Mouse (Mus musculus) heart, adult 2 months (tissue): ENCODE results near the gene Xpo6.

ENCODE experiments used
- CTCF ChIP-seq: fragments of 200-600 bp; IDR thresholded peaks from 2 replicates; pipeline ENCODE4 v1.8.1; 2022; ENCODE audit warnings: antibody characterized with exemption, mild to moderate bottlenecking, moderate library complexity
- POLR2A ChIP-seq: fragments of 200-500 bp; IDR thresholded peaks from 2 replicates; pipeline ENCODE4 v1.6.1; 2011; ENCODE audit warnings: mild to moderate bottlenecking, low read depth, low read length, control low read depth; ENCODE audit not compliant: insufficient read depth

DNA sequence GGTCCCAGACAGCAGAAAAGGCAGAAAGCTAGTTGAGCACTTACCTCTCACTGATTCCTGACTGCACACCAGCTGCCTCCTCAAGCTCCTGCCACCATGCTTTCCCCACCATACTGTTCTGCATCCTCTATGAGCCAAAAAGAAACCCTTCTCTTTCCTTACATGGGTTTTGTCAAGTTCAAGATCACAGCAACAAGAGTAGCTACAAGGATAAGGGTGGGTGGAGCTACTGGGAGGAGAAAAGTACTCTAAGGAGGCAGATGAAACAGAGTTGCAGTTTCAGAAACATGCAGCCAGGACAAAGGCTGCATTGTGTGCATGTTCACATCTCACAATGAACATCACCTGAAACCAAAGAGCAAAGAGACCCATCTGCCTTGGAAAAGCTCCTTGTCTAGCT is 18.8 kb downstream of the Xpo6 start:
- TF ChIP-seq POLR2A (no peak), CTCF (no peak)
